Mouse (Mus musculus): ENCODE results near the gene Chrm5. TPM values are rescaled to one million over a fixed set of nuclear protein-coding genes. Genes with fewer than 3 reads are reported as not detected.

Chrm5 gene
- polyA plus RNA-seq (2017; shearing (Covaris generic)), result not detected

DNA sequence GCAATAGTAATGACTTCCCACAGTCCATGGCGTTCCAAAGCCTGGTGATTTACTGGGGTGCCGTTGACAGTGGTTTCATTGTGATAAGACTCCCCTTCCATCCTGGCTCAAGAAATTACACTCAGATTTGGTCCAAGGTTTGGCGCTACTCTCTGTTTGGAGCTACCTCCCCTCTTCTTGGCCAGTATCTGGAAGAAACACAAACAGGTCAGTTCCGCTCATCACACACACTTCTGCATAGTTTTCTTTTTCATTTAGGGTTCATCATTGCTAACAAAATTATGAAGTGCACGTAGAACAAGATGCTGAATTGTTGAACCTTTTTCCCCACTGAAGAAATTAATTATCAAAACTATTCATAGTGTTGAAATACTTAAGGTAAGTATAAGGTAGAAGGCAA is at the start of gene Chrm5:
TSS of gene Chrm5 (minus strand) at position 101 of the 400 bp plus-strand sequence.

DNA sequence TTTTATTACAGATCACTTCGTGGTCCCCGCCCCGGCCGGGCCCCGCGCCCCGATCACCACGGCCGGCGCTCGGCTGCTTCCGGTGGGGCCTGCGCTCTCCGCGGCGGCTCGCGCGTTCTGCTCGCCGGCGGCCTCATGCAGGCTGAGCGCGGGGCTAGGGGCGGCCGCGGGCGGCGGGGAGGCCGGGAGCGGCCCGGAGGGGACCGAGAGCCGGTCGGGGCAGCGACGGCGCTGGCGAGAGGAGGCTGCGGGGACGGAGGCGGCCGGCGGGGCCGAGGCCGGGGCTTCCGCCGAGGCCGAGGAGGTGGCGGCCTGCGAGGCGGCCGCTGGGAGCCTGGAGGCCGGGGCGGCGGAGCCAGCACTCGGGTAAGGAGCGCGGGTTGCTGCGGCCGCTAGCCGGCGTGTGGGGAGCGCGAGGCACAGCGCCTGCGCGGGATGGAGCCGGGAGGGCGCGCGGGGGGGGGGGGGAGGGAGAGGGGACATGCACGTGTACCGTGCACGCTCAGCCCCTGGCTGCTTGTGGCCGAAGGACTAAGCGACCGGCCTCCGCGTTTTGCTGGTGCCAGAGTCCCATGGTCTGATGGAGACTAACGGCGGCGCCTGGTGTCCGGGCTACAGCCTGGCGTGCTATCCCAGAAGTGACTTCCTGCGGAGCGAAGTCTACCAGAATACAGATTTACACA is 12.4 kb upstream of the Chrm5 start, which contains the start of gene Aven:
TSS of gene Aven (plus strand) at position 109 of the 683 bp plus-strand sequence.

DNA sequence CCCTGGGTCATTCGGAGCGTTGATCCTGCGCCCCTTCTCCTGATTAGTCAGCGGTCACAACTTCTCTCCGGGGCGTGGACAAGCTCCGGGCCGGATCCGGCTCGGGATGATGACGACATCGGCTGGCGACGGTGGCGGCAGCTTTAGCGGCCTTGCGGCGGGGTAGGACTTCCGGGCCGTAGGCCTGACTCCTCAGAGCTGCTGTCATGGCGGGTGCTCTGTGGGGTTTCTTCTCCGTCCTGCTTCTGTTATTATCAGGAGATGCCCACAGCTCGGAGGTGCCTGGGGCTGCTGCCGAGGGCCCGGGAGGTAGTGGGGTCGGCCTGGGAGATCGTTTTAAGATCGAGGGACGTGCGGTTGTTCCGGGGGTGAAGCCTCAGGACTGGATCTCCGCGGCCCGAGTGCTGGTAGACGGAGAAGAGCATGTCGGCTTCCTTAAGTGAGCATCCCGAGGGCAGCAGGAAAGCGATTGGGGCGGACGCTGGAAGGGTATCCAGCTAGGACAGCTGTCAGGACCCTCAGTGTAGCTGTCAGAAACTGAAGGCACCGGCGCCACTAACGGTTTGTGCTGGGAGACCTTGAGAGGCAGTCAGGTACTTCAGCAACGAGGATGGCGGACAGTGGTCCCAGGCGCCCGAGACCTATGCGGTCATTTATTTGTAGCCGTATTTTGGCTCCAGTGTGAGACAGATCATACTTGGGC is 25.6 kb downstream of the Chrm5 start, which contains the start of gene Emc7:
TSS of gene Emc7 (plus strand) at position 136 of the 703 bp plus-strand sequence.

Other genes with a start within 250 kb of the Chrm5 start
- gene Lpcat4, start 241.3 kb downstream of the Chrm5 start, polyA plus RNA-seq (2017; shearing (Covaris generic)), result 95.5 TPM
- gene Nutm1, start 221.5 kb downstream of the Chrm5 start, polyA plus RNA-seq (2017; shearing (Covaris generic)), result 0.06 TPM
- 155 TPM for gene Nop10, start 218.8 kb downstream of the Chrm5 start, polyA plus RNA-seq (2017; shearing (Covaris generic))
- 86.8 TPM for gene Slc12a6, start 214.9 kb downstream of the Chrm5 start, polyA plus RNA-seq (2017; shearing (Covaris generic))
- not detected for gene Gm21985, start 214.5 kb downstream of the Chrm5 start, polyA plus RNA-seq (2017; shearing (Covaris generic))
- gene Emc4, start 112.7 kb downstream of the Chrm5 start, polyA plus RNA-seq (2017; shearing (Covaris generic)), result 93.7 TPM
- 25.3 TPM for gene Katnbl1, start 101.6 kb downstream of the Chrm5 start, polyA plus RNA-seq (2017; shearing (Covaris generic))
- gene Emc7, start 25.8 kb downstream of the Chrm5 start, polyA plus RNA-seq (2017; shearing (Covaris generic)), result 16.8 TPM
- 110 TPM for gene Aven, start 12.2 kb upstream of the Chrm5 start, polyA plus RNA-seq (2017; shearing (Covaris generic))

All from CD4-positive, CD25-positive, alpha-beta regulatory T cell (primary cell).